Mouse (Mus musculus) ZHBTc4 (cell line): ENCODE measurements at regions not wholly inside any gene's neighbourhood (a gene's known extent, or its start where the extent isn't known, plus 50 kb on each side); places are given as distances from the start of the nearest gene placed in this dataset.
"Not testable (repeated sequence)": the region's sequence is repeated elsewhere in the genome, so short reads cannot be mapped to it uniquely, and the experiment has no call there.

Experiments used
- DNase-seq: peaks from one replicate; pipeline ENCODE4 v3.0.0-alpha.2; 2011; ENCODE audit warnings: low read depth, low spot score

- DNase-seq, result no peak
Observed at GRCm38 (mm10) chr17:69821473-69821872, 147.4 kb upstream of the Dlgap1 start.

GRCm38 (mm10) chr17:69821901-69822300 is 147.0 kb upstream of the Dlgap1 start:
- DNase-seq, result no peak

- no peak for DNase-seq
Observed at GRCm38 (mm10) chr17:69822921-69823320, 146.0 kb upstream of the Dlgap1 start.

- no peak for DNase-seq
Observed at GRCm38 (mm10) chr17:69841308-69841707, 127.6 kb upstream of the Dlgap1 start.

- no peak for DNase-seq
Observed at GRCm38 (mm10) chr17:69848306-69848705, 120.6 kb upstream of the Dlgap1 start.

- peak; percentile 19 for DNase-seq
Observed at GRCm38 (mm10) chr17:69850075-69850474, 118.8 kb upstream of the Dlgap1 start.

GRCm38 (mm10) chr17:69879958-69880357 is 88.9 kb upstream of the Dlgap1 start:
- DNase-seq, result not testable (repeated sequence)

- DNase-seq, result no peak
Observed at GRCm38 (mm10) chr17:69893980-69894379, 74.9 kb upstream of the Dlgap1 start.
